ENCODE assay signal across 8 mouse cellular contexts in the genomic region with DNA sequence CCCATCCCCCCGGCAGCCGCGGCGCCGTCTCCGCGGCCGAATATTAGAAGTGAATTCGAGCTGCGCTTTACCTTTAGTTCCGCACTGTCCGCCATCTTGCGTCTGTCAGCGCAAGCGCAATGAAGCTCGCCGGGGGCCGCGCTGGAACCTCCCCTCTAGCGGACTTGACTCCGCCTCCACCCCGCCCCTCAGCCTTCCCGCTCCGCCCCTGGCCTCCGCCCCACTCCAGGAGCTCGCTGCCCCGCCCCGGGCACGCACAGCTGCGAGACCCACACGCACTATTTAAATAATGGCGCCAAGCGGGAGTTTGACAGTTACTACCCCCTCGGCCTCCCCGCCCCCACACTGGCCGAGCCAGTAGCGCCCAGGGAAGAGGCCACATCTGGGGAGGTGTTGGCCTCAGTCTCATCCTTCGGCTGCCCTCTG. TPM values are rescaled to one million over a fixed set of nuclear protein-coding genes. Genes with fewer than 3 reads are reported as not detected.
DNase-seq lines count a peak whose midpoint lies in the region; ATAC-seq lines count a peak whose summit lies in the region.

No protein-coding gene starts in this region.

- peaks cover 16% of the 10 kb centered on the region for H3K4me1 ChIP-seq in lung, embryonic 16.5 days (replicated peaks; ENCODE audit: control insufficient read depth, insufficient read depth, low read length)

- peak overlapping the region; percentile 99 for H3K4me3 ChIP-seq in lung, embryonic 16.5 days (ENCODE audit: low read length)

- no peaks in the 10 kb centered on the region for H3K27me3 ChIP-seq in lung, embryonic 16.5 days (ENCODE audit: control insufficient read depth, insufficient read depth, low read depth, low read length)

- H3K9me3 ChIP-seq in lung, embryonic 16.5 days (ENCODE audit: control insufficient read depth, low read length), result no peaks in the 10 kb centered on the region; the same call in 1 of the 2 replicates

- peak overlapping the region; percentile 99 for H3K27ac ChIP-seq in lung, embryonic 16.5 days (ENCODE audit: low read length)

- ATAC-seq in hematopoietic stem cell, adult 5-6 weeks (replicated peaks in 1 of 2; ENCODE audit: insufficient read depth in 1 of 2, low FRiP score in 2 of 2, low TSS enrichment in 1 of 2, low read depth in 1 of 2, poor library complexity in 2 of 2, severe bottlenecking in 2 of 2), result peak; percentile 99 to 100
- peak; percentile 98 for ATAC-seq in lung, embryonic 16.5 days (ENCODE audit: low read depth)

- DNase-seq in MEL-GATA-1-ER (ENCODE audit: extremely low read depth, low read depth), result peak; percentile 73
- DNase-seq in cerebellum, adult 8-10 months, result peak; percentile 96
- DNase-seq in forelimb bud, embryonic 11.5 days (ENCODE audit: low read depth, low spot score), result peak; percentile 96
- DNase-seq in layer of hippocampus, adult 9-10 months (ENCODE audit: low spot score), result peak; percentile 88
- DNase-seq in ovary, postnatal 10 days (ENCODE audit: low spot score), result peak; percentile 91
- peak; percentile 97 to 99 for DNase-seq in thymus, postnatal 10 days (ENCODE audit: low spot score in 2 of 2)

- peak overlapping the region; percentile 98 for H3K9ac ChIP-seq in lung, embryonic 16.5 days (ENCODE audit: low read length)

- peak overlapping the region; percentile 82 for H3K4me2 ChIP-seq in lung, embryonic 16.5 days (ENCODE audit: low read depth, low read length)

- H3K36me3 ChIP-seq in lung, embryonic 16.5 days (ENCODE audit: control insufficient read depth, insufficient read depth, low read length), result no peaks in the 10 kb centered on the region

- under 1% methylated on average over 35 of the region's 38 CpGs for WGBS in lung, embryonic 16.5 days

RNA-seq across cellular contexts. Expression of a gene that starts 6.9 kb away (rescaled TPM):
- 34.7 and 52.1 TPM in 2 replicates for total RNA-seq in hematopoietic stem cell, adult 5-6 weeks (2017)
- polyA plus RNA-seq in lung, embryonic 16.5 days (2015; fragmentation: Nextera tagmentation; extraction: Ambion mirVana), result 88.7 and 91.8 TPM in 2 replicates

Comparison
In these comparisons a context has a peak if more than half of its experiments do, and no peak if none do; other contexts are left out.
1. Peak in every context shown above with its lines: DNase-seq, ATAC-seq, H3K4me3 ChIP-seq and H3K27ac ChIP-seq.